Mouse (Mus musculus): ENCODE data around the gene Per3. TPM values are rescaled to one million over a fixed set of nuclear protein-coding genes. Genes with fewer than 3 reads are reported as not detected.

Gene Per3
- polyA plus RNA-seq, 1 experiment from 2014 or later = 3.6 TPM

DNA sequence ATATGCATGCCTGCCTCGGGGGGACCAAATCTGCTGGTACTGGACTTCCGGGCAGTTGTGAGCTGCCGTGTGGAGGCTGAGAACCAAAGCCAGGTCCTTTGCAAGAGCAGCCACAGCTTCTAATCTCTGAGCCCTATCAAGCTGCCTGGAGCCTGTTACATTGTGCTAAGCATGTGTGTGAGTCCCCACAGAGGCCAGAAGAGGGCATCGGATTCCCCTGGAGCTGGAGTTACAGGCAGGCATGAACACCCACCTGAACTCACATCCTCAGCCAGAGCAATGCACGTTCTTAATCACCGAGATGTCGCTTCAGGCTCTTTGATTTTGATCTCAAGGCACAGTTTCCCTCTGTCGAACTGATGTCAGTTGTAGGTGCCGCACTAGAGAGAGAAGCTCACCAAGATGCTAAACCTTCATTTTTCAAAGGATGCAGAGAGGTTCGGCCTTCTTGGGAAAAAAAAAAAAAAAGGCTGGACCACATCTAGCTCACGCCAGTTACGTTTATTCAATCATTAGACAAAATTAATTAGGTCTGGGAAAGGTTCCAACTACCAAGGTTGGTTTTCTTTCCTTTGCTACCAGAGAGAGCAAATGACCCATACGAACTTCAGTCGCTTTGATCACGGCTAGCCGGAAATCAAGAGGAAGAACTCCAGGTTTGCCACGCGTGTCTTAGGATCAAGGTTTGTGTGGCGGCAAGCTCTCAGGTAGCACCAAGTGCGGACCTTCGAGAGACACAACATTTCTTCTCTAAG lies 66.1 kb downstream of the Per3 start:
- Histone ChIP-seq H3K27ac (replicated peaks) (no peak overlapping the region), H3K4me3 (replicated peaks) (no peak overlapping the region), H3K27me3 (replicated peaks) (no peaks in the 10 kb centered on the region), H3K36me3 (no peaks in the 10 kb centered on the region), H3K4me2 (no peak overlapping the region), H3K9me3 (replicated peaks) (no peaks in the 10 kb centered on the region), H3K9ac (replicated peaks) (no peak overlapping the region), H3K4me1 (no peaks in the 10 kb centered on the region)
- 88% methylated on average over 21 of the region's 21 CpGs for WGBS
- ATAC-seq (ENCODE audit: low FRiP score) = no peak

DNA sequence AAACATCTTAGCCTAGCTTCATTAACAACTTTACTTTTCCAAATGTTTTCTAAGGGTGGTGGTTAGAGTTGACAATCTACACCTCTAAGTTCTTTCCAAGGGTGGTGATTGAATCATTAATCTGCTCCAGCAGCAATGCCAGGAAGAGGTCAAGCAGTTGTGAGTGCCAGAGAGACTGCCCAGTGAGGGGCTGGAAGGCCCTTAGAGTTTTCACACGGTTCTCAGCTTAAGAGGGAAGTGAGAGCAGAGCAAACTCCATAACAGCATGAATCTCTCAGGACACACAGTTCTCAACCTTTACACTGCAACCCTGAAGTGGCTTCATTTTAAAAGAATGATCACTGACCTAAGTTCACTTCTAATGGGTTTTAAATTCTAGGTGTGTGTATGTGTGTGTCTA lies 69.3 kb downstream of the Per3 start:
- Histone ChIP-seq H3K36me3 (no peaks in the 10 kb centered on the region), H3K27me3 (replicated peaks) (no peaks in the 10 kb centered on the region), H3K4me3 (replicated peaks) (no peak overlapping the region), H3K27ac (replicated peaks) (no peak overlapping the region), H3K4me2 (no peak overlapping the region), H3K9ac (replicated peaks) (no peak overlapping the region), H3K4me1 (no peaks in the 10 kb centered on the region), H3K9me3 (replicated peaks) (no peaks in the 10 kb centered on the region)
- WGBS = 48% methylated on average over 1 of the region's 1 CpGs
- no peak for ATAC-seq (ENCODE audit: low FRiP score)

DNA sequence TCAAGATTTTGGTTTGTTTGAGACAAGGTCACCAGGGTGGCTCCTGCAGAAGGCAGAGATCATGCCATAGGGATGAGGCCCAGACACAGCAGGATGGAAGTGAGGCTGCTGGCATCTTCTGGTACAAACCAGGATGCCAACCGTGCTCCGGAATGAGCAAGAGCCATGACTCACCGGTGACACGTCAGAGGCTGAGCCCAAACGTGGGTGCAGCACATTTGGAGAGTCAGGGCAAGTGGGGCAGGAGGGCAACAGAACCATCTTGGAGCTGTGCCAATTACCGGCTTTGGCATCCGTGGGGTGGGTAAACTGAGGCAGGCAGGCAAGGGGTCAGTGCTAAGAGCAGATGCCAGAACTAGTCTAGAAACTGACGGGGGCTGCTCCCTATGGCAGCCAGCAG lies 71.2 kb downstream of the Per3 start:
- Histone ChIP-seq H3K27me3 (replicated peaks) (no peaks in the 10 kb centered on the region), H3K36me3 (no peaks in the 10 kb centered on the region), H3K4me3 (replicated peaks) (no peak overlapping the region), H3K4me2 (no peak overlapping the region), H3K9me3 (replicated peaks) (no peaks in the 10 kb centered on the region), H3K4me1 (no peaks in the 10 kb centered on the region), H3K27ac (replicated peaks) (no peak overlapping the region), H3K9ac (replicated peaks) (no peak overlapping the region)
- ATAC-seq (ENCODE audit: low FRiP score) = no peak
- WGBS = 79% methylated on average over 8 of the region's 8 CpGs

DNA sequence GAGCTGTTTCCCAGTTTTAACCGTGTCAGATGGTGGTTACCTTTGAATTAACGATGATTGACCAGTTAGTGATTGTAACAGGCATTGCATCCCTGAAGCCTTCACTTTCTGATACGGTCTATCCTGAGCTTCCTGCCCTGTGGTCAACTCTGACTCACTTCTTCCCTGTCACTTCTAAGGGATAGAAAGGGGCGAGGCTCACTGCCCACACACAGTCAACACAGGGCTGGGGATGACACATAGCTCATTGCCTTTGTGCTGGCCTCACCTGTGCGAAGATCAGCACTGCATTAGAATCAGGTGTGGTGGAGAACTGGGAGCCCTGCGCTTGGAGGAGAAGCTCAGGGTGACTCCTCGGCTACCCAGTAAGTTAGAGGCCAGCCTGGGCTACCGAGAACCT lies 75.5 kb downstream of the Per3 start:
- H3K9ac ChIP-seq (replicated peaks) = no peak overlapping the region
- no peak overlapping the region for H3K27ac ChIP-seq (replicated peaks)
- 88% methylated on average over 8 of the region's 8 CpGs for WGBS
- no peaks in the 10 kb centered on the region for H3K27me3 ChIP-seq (replicated peaks)
- H3K9me3 ChIP-seq (replicated peaks) = no peaks in the 10 kb centered on the region
- H3K36me3 ChIP-seq = no peaks in the 10 kb centered on the region
- no peak overlapping the region for H3K4me2 ChIP-seq
- no peak for ATAC-seq (ENCODE audit: low FRiP score)
- H3K4me1 ChIP-seq = peaks cover 5% of the 10 kb centered on the region; the same call in 1 of the 2 replicates
- H3K4me3 ChIP-seq (replicated peaks) = no peak overlapping the region

DNA sequence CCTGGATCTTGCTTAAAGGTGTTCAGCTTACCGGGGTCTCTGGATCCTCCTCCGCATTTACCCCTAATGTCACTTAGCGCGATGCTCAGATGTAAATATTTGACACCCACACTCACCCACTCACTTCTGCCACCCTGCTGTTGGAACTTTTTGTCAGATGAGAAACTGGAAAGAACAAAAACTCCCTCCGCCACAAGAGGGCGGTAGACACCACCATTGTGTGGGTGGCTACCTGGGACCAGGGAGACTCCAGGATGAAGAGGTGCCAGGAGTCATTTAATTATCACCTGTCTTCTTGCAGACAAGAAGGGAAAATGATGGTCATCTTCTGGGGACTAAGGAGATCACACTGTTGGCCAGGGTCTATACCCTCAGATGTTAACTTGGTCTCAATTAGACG lies 77.9 kb downstream of the Per3 start:
- H3K36me3 ChIP-seq = no peaks in the 10 kb centered on the region
- H3K27ac ChIP-seq (replicated peaks) = no peak overlapping the region
- H3K9ac ChIP-seq (replicated peaks) = no peak overlapping the region
- H3K4me2 ChIP-seq = no peak overlapping the region
- H3K27me3 ChIP-seq (replicated peaks) = no peaks in the 10 kb centered on the region
- 24% methylated on average over 7 of the region's 7 CpGs for WGBS
- H3K9me3 ChIP-seq (replicated peaks) = no peaks in the 10 kb centered on the region
- no peak overlapping the region for H3K4me3 ChIP-seq (replicated peaks)
- no peak for ATAC-seq (ENCODE audit: low FRiP score)
- peaks cover 5% of the 10 kb centered on the region; the same call in 1 of the 2 replicates for H3K4me1 ChIP-seq

DNA sequence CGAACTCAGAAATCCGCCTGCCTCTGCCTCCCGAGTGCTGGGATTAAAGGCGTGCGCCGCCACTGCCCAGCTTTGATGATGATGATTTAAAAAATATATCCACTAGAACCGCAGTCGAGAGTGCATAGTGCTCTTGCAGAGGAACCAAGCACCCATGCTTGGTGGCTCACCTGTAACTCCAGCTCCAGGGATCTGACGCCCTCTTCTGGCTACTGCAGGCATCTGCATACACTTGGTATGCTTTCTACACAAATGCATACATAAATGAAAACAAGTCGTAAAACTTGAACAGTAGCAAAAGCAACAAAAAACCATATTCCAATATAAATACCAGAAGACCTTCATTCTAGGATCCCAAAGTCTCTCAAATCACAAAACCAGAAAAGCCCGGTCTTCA lies 78.9 kb downstream of the Per3 start:
- Histone ChIP-seq H3K4me3 (replicated peaks) (no peak overlapping the region), H3K9me3 (replicated peaks) (no peaks in the 10 kb centered on the region), H3K27ac (replicated peaks) (no peak overlapping the region), H3K9ac (replicated peaks) (no peak overlapping the region), H3K4me2 (no peak overlapping the region), H3K4me1 (peaks cover 5% of the 10 kb centered on the region; the same call in 1 of the 2 replicates), H3K36me3 (no peaks in the 10 kb centered on the region), H3K27me3 (replicated peaks) (no peaks in the 10 kb centered on the region)
- 71% methylated on average over 11 of the region's 11 CpGs for WGBS
- ATAC-seq (ENCODE audit: low FRiP score) = no peak

DNA sequence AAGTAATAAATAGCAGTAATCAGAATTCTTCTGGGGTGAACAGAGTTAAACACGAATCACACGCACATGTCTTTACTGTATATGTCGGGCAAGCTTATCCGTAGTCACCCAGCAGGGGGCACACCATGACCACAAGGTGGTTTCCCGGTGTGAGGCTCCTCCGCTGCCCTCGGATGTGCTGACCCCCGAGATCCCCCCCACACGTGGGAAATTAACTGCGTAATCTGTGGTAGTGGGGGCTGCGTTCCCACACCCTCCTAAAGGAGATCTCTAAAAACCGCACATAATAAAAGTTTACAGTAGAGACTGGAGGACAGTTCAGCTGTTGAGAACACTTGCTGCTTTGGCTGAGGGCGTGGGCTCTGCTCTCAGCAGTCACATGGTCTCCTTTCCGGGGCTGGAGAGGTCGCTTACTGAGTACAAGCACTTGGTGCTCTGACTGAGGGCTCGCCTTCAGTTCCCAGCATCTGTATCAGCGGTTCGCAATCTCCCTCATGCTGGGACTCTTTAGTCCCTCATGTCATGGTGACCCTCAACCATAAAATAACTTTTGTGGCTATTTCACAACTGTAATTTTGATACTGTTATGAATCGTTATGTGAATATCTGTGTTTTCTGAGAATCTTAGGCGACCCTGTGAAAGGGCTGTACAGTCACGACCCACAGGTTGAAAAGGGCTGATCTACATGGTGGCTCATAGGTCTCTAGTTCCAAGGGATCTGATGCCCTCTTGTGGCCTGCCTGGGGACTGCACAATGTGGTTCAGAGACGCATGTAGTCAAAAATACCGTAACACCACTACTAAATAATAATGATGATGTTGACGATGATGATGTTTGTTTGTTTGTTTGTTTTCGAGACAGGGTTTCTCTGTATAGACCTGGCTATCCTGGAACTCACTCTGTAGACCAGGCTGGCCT lies 79.6 kb downstream of the Per3 start:
- H3K4me1 ChIP-seq = peaks cover 5% of the 10 kb centered on the region; the same call in 1 of the 2 replicates
- H3K4me3 ChIP-seq (replicated peaks) = peak overlapping the region; percentile 9; the same call in 1 of the 2 replicates
- H3K36me3 ChIP-seq = no peaks in the 10 kb centered on the region
- H3K9me3 ChIP-seq (replicated peaks) = no peaks in the 10 kb centered on the region
- no peak; the same call in 1 of the 2 replicates for ATAC-seq (ENCODE audit: low FRiP score)
- no peak overlapping the region for H3K27ac ChIP-seq (replicated peaks)
- 9% methylated on average over 25 of the region's 25 CpGs for WGBS
- H3K4me2 ChIP-seq = peak overlapping the region; percentile 54
- H3K27me3 ChIP-seq (replicated peaks) = no peaks in the 10 kb centered on the region
- H3K9ac ChIP-seq (replicated peaks) = peak overlapping the region; percentile 3; the same call in 1 of the 2 replicates

DNA sequence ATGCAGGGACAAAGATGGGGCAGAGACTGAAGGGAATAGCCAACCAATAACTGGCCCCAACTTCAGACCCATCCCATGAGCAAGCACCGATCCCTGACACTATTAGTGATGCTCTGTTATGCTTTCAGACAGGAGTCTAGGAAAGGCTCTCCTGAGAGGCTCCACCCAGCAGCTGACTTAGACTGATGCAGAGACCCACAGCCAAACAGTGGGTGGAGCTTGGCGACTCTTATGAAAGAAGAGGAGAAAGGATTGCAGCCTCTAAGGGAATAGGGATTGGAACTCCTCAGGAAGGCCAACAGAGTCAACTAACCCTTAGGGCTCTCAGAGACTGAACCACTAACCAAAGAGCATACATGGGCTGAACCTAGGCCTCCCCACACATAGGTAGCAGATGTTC lies 80.8 kb downstream of the Per3 start:
- no peak for ATAC-seq (ENCODE audit: low FRiP score)
- Histone ChIP-seq H3K4me1 (peaks cover 5% of the 10 kb centered on the region; the same call in 1 of the 2 replicates), H3K27ac (replicated peaks) (no peak overlapping the region), H3K4me2 (no peak overlapping the region), H3K9me3 (replicated peaks) (no peaks in the 10 kb centered on the region), H3K4me3 (replicated peaks) (no peak overlapping the region), H3K9ac (replicated peaks) (no peak overlapping the region), H3K36me3 (no peaks in the 10 kb centered on the region), H3K27me3 (replicated peaks) (no peaks in the 10 kb centered on the region)
- 83% methylated on average over 2 of the region's 2 CpGs for WGBS

DNA sequence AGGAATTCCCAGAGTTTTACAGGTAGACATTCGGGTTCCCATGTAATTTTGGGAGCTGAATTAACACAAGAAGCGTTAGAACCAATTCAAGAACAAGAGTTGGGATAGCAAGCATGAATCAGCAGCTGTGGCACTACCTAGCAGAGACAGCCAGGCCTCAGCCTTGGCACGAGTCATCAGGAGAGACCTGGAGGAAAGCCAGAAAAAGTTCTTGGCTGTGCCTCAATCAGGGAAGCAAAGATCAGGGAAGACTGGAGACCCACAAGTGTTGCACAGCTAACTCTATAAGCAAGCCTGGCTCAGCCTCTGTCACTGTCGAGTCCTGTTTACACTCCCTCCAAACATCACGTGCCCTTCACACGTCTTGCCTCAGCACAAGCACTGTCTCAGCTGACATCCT lies 82.2 kb downstream of the Per3 start:
- Histone ChIP-seq H3K9me3 (replicated peaks) (no peaks in the 10 kb centered on the region), H3K4me1 (peaks cover 8% of the 10 kb centered on the region; the same call in 1 of the 2 replicates), H3K36me3 (no peaks in the 10 kb centered on the region), H3K27ac (replicated peaks) (no peak overlapping the region), H3K27me3 (replicated peaks) (no peaks in the 10 kb centered on the region), H3K4me2 (no peak overlapping the region), H3K9ac (replicated peaks) (no peak overlapping the region), H3K4me3 (replicated peaks) (no peak overlapping the region)
- ATAC-seq (ENCODE audit: low FRiP score) = no peak
- 71% methylated on average over 6 of the region's 6 CpGs for WGBS

DNA sequence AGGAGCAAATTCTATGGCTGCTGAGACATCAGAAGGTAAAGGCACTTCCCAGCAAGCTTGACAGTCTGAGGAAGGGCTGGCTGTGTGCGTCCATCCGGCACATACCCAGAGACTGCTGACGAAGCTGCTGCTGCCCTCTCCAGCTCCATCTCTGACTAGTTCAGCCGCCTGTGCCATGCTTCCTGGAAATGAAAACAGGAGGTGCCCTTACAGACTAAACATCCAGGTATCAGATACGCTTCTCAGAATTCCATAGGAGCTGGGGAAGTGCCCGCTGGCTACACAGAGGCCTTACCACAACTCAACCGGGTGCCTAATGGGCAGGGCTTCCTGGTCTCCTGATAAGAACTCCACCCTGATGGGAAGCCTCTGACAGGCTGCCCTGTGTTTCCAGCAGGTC lies 85.9 kb downstream of the Per3 start:
- Histone ChIP-seq H3K4me3 (replicated peaks) (no peak overlapping the region), H3K4me2 (no peak overlapping the region), H3K27ac (replicated peaks) (no peak overlapping the region), H3K9me3 (replicated peaks) (no peaks in the 10 kb centered on the region), H3K36me3 (no peaks in the 10 kb centered on the region), H3K4me1 (peaks cover 13% of the 10 kb centered on the region), H3K27me3 (replicated peaks) (no peaks in the 10 kb centered on the region), H3K9ac (replicated peaks) (no peak overlapping the region)
- WGBS = 81% methylated on average over 7 of the region's 7 CpGs
- ATAC-seq (ENCODE audit: low FRiP score) = no peak

DNA sequence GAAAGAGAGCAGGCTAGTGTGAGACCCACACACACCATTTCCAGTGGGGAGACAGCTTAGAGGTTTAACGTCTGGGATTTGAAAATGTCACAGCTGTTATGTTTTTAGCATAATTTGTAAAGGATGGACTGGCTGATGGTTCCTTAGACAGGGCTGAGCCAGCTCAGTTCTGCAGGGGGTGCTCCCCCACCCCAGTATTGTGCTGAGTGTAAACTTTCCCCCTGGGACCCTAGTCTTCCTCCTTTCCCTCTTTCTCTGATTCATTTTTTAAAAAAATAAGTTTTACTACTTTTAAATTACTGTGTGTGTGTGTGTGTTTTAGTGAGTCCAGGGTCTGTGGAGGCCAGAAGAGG lies 87.4 kb downstream of the Per3 start:
- H3K4me3 ChIP-seq (replicated peaks) = no peak overlapping the region
- H3K4me2 ChIP-seq = peak overlapping the region; percentile 25; the same call in 1 of the 2 replicates
- H3K27me3 ChIP-seq (replicated peaks) = no peaks in the 10 kb centered on the region
- no peak; the same call in 1 of the 2 replicates for ATAC-seq (ENCODE audit: low FRiP score)
- 25% methylated on average over 1 of the region's 1 CpGs for WGBS
- H3K9me3 ChIP-seq (replicated peaks) = no peaks in the 10 kb centered on the region
- H3K27ac ChIP-seq (replicated peaks) = peak overlapping the region; percentile 70
- 0 out of 2 replicates have a peak overlapping the region, but pooled peaks have one; percentile 1 for H3K9ac ChIP-seq (replicated peaks)
- no peaks in the 10 kb centered on the region for H3K36me3 ChIP-seq
- peaks cover 13% of the 10 kb centered on the region for H3K4me1 ChIP-seq

Data from neural tube, embryonic 15.5 days (tissue).